Mouse (Mus musculus): ENCODE measurements around the gene Ror1. TPM values are rescaled to one million over a fixed set of nuclear protein-coding genes. Genes with fewer than 3 reads are reported as not detected.

The Ror1 gene
- polyA plus RNA-seq, 1 experiment from 2014 or later: 1.1 TPM

DNA sequence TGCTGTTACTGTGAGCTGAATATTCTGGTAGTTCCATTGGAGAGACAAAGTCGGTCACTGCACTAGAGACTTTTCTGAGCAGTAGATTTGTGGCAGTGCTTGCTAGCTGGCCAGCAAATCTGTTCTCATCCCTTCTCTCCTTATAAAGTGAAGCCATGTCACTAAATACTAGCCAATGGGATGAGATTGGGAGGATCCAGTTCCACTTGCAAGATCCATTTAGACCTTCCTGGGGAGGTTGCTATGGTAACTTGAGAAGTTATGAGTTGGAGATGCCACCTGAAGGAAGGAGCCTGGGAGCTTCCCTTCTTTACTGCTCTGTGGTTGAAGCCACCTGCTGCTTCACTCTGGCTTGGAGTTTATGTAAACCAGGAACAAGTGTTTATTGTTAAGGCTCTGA, 8.7 kb downstream of the Ror1 start:
- H3K4me2 ChIP-seq (ENCODE audit: low read length): no peak overlapping the region
- H3K36me3 ChIP-seq (ENCODE audit: control insufficient read depth, insufficient read depth, low read length): no peaks in the 10 kb centered on the region
- H3K9me3 ChIP-seq (replicated peaks; ENCODE audit: control insufficient read depth, low read length): no peaks in the 10 kb centered on the region
- no peak overlapping the region for H3K9ac ChIP-seq (ENCODE audit: low read length)
- H3K27me3 ChIP-seq (replicated peaks; ENCODE audit: control insufficient read depth, insufficient read depth, low read length): no peaks in the 10 kb centered on the region
- H3K4me3 ChIP-seq (ENCODE audit: low read depth, low read length): no peak overlapping the region
- ATAC-seq (no peak), DNase-seq (ENCODE audit: low spot score) (no peak)
- H3K4me1 ChIP-seq (ENCODE audit: control insufficient read depth, insufficient read depth, low read length): no peaks in the 10 kb centered on the region
- 91% methylated on average over 1 of the region's 1 CpGs for WGBS
- no peak overlapping the region for H3K27ac ChIP-seq (ENCODE audit: low read depth, low read length)

DNA sequence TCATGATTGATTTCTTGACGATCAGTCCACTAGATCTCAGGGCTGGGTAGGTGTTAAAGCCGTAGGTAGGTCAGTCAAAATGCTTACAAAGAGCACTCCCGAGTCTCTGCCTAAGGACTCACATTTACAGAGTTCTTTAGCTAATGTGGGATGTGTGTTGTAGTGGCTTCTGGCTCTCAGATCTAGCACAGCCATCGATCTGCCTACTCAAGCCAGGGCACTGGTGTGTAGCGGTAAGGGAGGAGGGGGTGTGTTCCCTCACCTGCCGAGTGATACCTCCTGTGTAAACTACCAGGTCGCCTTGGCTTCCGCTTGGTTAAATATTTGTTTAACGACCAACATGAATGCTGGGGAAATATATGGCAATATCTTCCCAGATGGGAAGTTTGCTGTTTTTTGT, 12.0 kb downstream of the Ror1 start:
- Histone ChIP-seq H3K36me3 (ENCODE audit: control insufficient read depth, insufficient read depth, low read length) (no peaks in the 10 kb centered on the region), H3K27ac (ENCODE audit: low read depth, low read length) (no peak overlapping the region), H3K4me1 (ENCODE audit: control insufficient read depth, insufficient read depth, low read length) (no peaks in the 10 kb centered on the region), H3K4me3 (ENCODE audit: low read depth, low read length) (no peak overlapping the region), H3K4me2 (ENCODE audit: low read length) (no peak overlapping the region), H3K9me3 (replicated peaks; ENCODE audit: control insufficient read depth, low read length) (no peaks in the 10 kb centered on the region), H3K27me3 (replicated peaks; ENCODE audit: control insufficient read depth, insufficient read depth, low read length) (no peaks in the 10 kb centered on the region), H3K9ac (ENCODE audit: low read length) (no peak overlapping the region)
- WGBS: 87% methylated on average over 9 of the region's 9 CpGs
- ATAC-seq (no peak), DNase-seq (ENCODE audit: low spot score) (no peak)

DNA sequence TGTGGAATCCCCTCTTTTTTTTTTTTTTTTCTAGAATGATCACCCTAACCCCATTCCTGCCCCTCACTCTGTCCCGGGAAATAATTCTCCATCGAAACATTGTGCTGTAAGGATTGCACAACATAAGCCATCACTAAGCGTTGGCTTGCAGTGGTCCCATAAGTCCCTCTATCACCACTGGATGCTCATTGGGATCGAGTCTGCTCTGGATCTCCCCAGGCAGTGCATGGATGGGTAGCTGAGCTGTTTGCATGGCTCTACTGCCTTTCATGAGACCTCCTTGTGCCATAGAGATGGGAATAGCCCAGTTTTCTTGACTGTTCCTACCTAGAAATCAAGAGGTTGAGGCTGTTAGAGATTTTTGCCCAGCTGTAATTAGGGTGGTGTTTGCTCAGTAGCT, 13.0 kb downstream of the Ror1 start:
- WGBS: 94% methylated on average over 4 of the region's 4 CpGs
- H3K36me3 ChIP-seq (ENCODE audit: control insufficient read depth, insufficient read depth, low read length): no peaks in the 10 kb centered on the region

GRCm38 (mm10) chr4:100114148-100114547, 18.6 kb downstream of the Ror1 start:
- H3K27me3 ChIP-seq (replicated peaks; ENCODE audit: control insufficient read depth, insufficient read depth, low read length): no peaks in the 10 kb centered on the region
- no peaks in the 10 kb centered on the region for H3K4me1 ChIP-seq (ENCODE audit: control insufficient read depth, insufficient read depth, low read length)
- no peak overlapping the region for H3K27ac ChIP-seq (ENCODE audit: low read depth, low read length)
- no peak overlapping the region for H3K4me2 ChIP-seq (ENCODE audit: low read length)
- ATAC-seq: no peak
- no peaks in the 10 kb centered on the region for H3K9me3 ChIP-seq (replicated peaks; ENCODE audit: control insufficient read depth, low read length)
- H3K36me3 ChIP-seq (ENCODE audit: control insufficient read depth, insufficient read depth, low read length): no peaks in the 10 kb centered on the region
- no peak overlapping the region for H3K9ac ChIP-seq (ENCODE audit: low read length)
- no peak overlapping the region for H3K4me3 ChIP-seq (ENCODE audit: low read depth, low read length)
- DNase-seq (ENCODE audit: low spot score): no peak

More for the DNA sequence above, 13.0 kb downstream of the Ror1 start:
- Histone ChIP-seq H3K27me3 (replicated peaks; ENCODE audit: control insufficient read depth, insufficient read depth, low read length) (no peaks in the 10 kb centered on the region), H3K4me3 (ENCODE audit: low read depth, low read length) (no peak overlapping the region), H3K9ac (ENCODE audit: low read length) (no peak overlapping the region), H3K9me3 (replicated peaks; ENCODE audit: control insufficient read depth, low read length) (no peaks in the 10 kb centered on the region), H3K27ac (ENCODE audit: low read depth, low read length) (no peak overlapping the region), H3K4me1 (ENCODE audit: control insufficient read depth, insufficient read depth, low read length) (no peaks in the 10 kb centered on the region), H3K4me2 (ENCODE audit: low read length) (no peak overlapping the region)
- no peak for DNase-seq (ENCODE audit: low spot score)
- no peak for ATAC-seq

DNA sequence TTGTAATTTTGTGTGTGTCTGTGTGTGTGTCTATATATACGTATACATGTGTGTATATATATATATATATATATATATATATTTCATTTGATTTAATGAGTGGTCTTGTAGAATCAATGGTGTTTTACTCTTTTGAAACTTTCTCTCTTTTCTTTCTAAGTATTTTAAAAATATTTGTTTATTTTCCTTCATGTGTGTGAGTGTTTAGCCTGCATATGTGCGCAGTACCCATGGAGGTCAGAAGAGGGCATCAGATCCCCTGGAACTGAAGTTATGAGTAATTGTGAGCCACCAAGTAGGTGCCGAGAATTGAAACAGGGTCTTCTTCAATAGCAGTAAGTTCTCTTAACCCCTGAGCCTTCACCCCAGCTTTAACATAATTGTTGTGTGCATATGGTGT, 20.8 kb downstream of the Ror1 start:
- DNase-seq (ENCODE audit: low spot score) (no peak), ATAC-seq (no peak)
- no peaks in the 10 kb centered on the region for H3K27me3 ChIP-seq (replicated peaks; ENCODE audit: control insufficient read depth, insufficient read depth, low read length)
- no peaks in the 10 kb centered on the region for H3K36me3 ChIP-seq (ENCODE audit: control insufficient read depth, insufficient read depth, low read length)
- no peak overlapping the region for H3K4me2 ChIP-seq (ENCODE audit: low read length)
- 93% methylated on average over 3 of the region's 3 CpGs for WGBS
- H3K27ac ChIP-seq (ENCODE audit: low read depth, low read length): no peak overlapping the region
- no peak overlapping the region for H3K4me3 ChIP-seq (ENCODE audit: low read depth, low read length)
- no peak overlapping the region for H3K9ac ChIP-seq (ENCODE audit: low read length)
- H3K4me1 ChIP-seq (ENCODE audit: control insufficient read depth, insufficient read depth, low read length): no peaks in the 10 kb centered on the region
- H3K9me3 ChIP-seq (replicated peaks; ENCODE audit: control insufficient read depth, low read length): no peaks in the 10 kb centered on the region

DNA sequence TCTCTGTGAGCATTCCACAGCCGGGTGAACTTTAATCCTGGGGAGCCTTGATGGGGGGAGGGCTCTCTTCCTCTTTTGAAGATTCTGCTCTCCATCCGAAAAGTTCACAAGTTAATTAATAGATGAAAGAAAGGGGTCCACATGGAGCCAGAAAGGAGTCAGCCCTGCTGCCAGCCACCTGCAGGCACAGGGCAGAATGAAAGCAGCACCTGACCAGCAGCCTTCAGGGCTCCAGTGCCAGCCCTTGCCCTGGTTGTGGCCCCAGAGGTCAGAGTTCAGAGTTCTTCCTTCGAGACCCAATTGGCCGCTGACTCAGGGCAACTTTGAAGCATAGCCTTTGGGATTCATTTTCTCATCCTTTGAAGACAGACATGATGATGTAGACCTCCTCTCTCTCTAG, 23.1 kb downstream of the Ror1 start:
- Histone ChIP-seq H3K4me2 (ENCODE audit: low read length) (no peak overlapping the region), H3K4me3 (ENCODE audit: low read depth, low read length) (no peak overlapping the region), H3K9me3 (replicated peaks; ENCODE audit: control insufficient read depth, low read length) (no peaks in the 10 kb centered on the region), H3K9ac (ENCODE audit: low read length) (no peak overlapping the region), H3K27ac (ENCODE audit: low read depth, low read length) (no peak overlapping the region), H3K4me1 (ENCODE audit: control insufficient read depth, insufficient read depth, low read length) (no peaks in the 10 kb centered on the region), H3K27me3 (replicated peaks; ENCODE audit: control insufficient read depth, insufficient read depth, low read length) (no peaks in the 10 kb centered on the region), H3K36me3 (ENCODE audit: control insufficient read depth, insufficient read depth, low read length) (no peaks in the 10 kb centered on the region)
- DNase-seq (ENCODE audit: low spot score) (no peak), ATAC-seq (no peak)
- WGBS: 35% methylated on average over 4 of the region's 4 CpGs

DNA sequence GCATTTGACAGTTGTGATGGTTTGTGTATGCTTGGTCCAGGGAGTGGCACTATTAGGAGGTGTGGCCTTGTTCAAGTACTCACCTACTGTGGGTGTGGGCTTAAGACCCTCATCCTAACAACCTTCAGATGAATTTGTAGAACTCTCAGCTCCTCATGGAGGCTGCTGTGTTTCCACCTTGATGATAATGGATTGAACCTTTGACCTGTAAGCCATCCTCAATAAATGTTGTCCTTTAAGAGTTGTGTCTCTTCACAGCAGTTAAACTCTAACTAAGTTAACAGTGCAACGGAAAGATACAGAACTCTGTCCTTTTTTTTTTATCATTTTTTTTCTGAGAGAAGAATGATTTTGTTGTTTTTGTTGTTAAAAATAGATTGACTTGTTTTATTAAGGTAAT, 23.8 kb downstream of the Ror1 start:
- Histone ChIP-seq H3K4me1 (ENCODE audit: control insufficient read depth, insufficient read depth, low read length) (no peaks in the 10 kb centered on the region), H3K27me3 (replicated peaks; ENCODE audit: control insufficient read depth, insufficient read depth, low read length) (no peaks in the 10 kb centered on the region), H3K27ac (ENCODE audit: low read depth, low read length) (no peak overlapping the region), H3K4me2 (ENCODE audit: low read length) (no peak overlapping the region), H3K4me3 (ENCODE audit: low read depth, low read length) (no peak overlapping the region), H3K9ac (ENCODE audit: low read length) (no peak overlapping the region), H3K36me3 (ENCODE audit: control insufficient read depth, insufficient read depth, low read length) (no peaks in the 10 kb centered on the region), H3K9me3 (replicated peaks; ENCODE audit: control insufficient read depth, low read length) (no peaks in the 10 kb centered on the region)
- ATAC-seq (no peak), DNase-seq (ENCODE audit: low spot score) (no peak)
- WGBS: 92% methylated on average over 1 of the region's 1 CpGs

- no peak overlapping the region for H3K4me3 ChIP-seq (ENCODE audit: low read depth, low read length)
- no peaks in the 10 kb centered on the region for H3K4me1 ChIP-seq (ENCODE audit: control insufficient read depth, insufficient read depth, low read length)
- H3K9ac ChIP-seq (ENCODE audit: low read length): no peak overlapping the region
- no peak for ATAC-seq
- no peaks in the 10 kb centered on the region for H3K36me3 ChIP-seq (ENCODE audit: control insufficient read depth, insufficient read depth, low read length)
- 90% methylated on average over 5 of the region's 5 CpGs for WGBS
- DNase-seq (ENCODE audit: low spot score): no peak
- H3K4me2 ChIP-seq (ENCODE audit: low read length): no peak overlapping the region
- H3K27ac ChIP-seq (ENCODE audit: low read depth, low read length): no peak overlapping the region
- H3K27me3 ChIP-seq (replicated peaks; ENCODE audit: control insufficient read depth, insufficient read depth, low read length): no peaks in the 10 kb centered on the region
- no peaks in the 10 kb centered on the region for H3K9me3 ChIP-seq (replicated peaks; ENCODE audit: control insufficient read depth, low read length)
These were observed 25.0 kb downstream of the Ror1 start for GRCm38 (mm10) chr4:100120547-100120946.

DNA sequence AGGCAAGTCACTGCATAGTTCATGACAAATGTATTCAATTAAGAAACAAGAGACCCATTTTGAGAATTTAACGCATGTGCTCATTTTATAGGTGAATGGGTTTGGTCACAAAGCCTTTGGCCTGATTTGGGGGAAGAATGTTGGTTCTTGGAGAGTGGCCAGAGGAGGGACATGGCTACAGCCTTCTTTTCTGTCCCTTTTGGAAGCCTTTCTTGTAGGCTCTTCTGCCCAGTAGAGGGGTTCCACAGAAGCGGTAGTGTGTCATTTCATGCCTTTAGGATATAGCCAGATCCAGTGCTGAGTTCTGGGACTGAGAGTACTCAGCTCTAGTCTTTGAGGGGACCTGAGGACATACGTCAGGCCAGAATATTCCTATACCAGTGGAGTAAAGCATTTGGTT, 26.8 kb downstream of the Ror1 start:
- Histone ChIP-seq H3K27me3 (replicated peaks; ENCODE audit: control insufficient read depth, insufficient read depth, low read length) (no peaks in the 10 kb centered on the region), H3K9me3 (replicated peaks; ENCODE audit: control insufficient read depth, low read length) (no peaks in the 10 kb centered on the region), H3K4me3 (ENCODE audit: low read depth, low read length) (no peak overlapping the region), H3K36me3 (ENCODE audit: control insufficient read depth, insufficient read depth, low read length) (no peaks in the 10 kb centered on the region), H3K4me1 (ENCODE audit: control insufficient read depth, insufficient read depth, low read length) (no peaks in the 10 kb centered on the region), H3K27ac (ENCODE audit: low read depth, low read length) (no peak overlapping the region), H3K4me2 (ENCODE audit: low read length) (no peak overlapping the region), H3K9ac (ENCODE audit: low read length) (no peak overlapping the region)
- no peak for DNase-seq (ENCODE audit: low spot score)
- 83% methylated on average over 3 of the region's 3 CpGs for WGBS
- ATAC-seq: no peak

GRCm38 (mm10) chr4:100123519-100123918, 27.9 kb downstream of the Ror1 start:
- H3K9ac ChIP-seq (ENCODE audit: low read length): no peak overlapping the region
- H3K27ac ChIP-seq (ENCODE audit: low read depth, low read length): no peak overlapping the region
- H3K4me1 ChIP-seq (ENCODE audit: control insufficient read depth, insufficient read depth, low read length): no peaks in the 10 kb centered on the region
- H3K36me3 ChIP-seq (ENCODE audit: control insufficient read depth, insufficient read depth, low read length): no peaks in the 10 kb centered on the region
- no peaks in the 10 kb centered on the region for H3K27me3 ChIP-seq (replicated peaks; ENCODE audit: control insufficient read depth, insufficient read depth, low read length)
- ATAC-seq: no peak
- H3K4me2 ChIP-seq (ENCODE audit: low read length): no peak overlapping the region
- 82% methylated on average over 3 of the region's 3 CpGs for WGBS
- no peaks in the 10 kb centered on the region for H3K9me3 ChIP-seq (replicated peaks; ENCODE audit: control insufficient read depth, low read length)
- H3K4me3 ChIP-seq (ENCODE audit: low read depth, low read length): no peak overlapping the region
- no peak for DNase-seq (ENCODE audit: low spot score)
